Mouse (Mus musculus) frontal cortex, adult (tissue): ENCODE data around the gene Rgr.

ENCODE experiments used
- ATAC-seq: cut with Nextera tagmentation; 2 replicates; pipeline ENCODE4 v1.9.2; 2017; ENCODE audit warnings: mild to moderate bottlenecking, moderate library complexity, mixed read lengths; ENCODE audit not compliant: low TSS enrichment

The Rgr gene

GRCm38 (mm10) chr14:37048914-37049410 is at the start of gene Rgr:
Gene Rgr, minus strand, starts transcription at chr14:37048964.
- ATAC-seq, result peak; percentile 94

GRCm38 (mm10) chr14:37097956-37098530 is 49.3 kb upstream of the Rgr start, which contains the start of gene Cdhr1:
Gene Cdhr1, minus strand, starts transcription at chr14:37098347.
- peak; percentile 62 for ATAC-seq

GRCm38 (mm10) chr14:37095556-37095955 is 46.8 kb upstream of the Rgr start:
- no peak for ATAC-seq

GRCm38 (mm10) chr14:37094436-37094835 is 45.7 kb upstream of the Rgr start:
- ATAC-seq, result no peak

- no peak for ATAC-seq
These were observed 35.0 kb upstream of the Rgr start for GRCm38 (mm10) chr14:37083755-37084154.

GRCm38 (mm10) chr14:37080724-37081123 is 32.0 kb upstream of the Rgr start:
- peak; percentile 93 for ATAC-seq

- no peak for ATAC-seq
These were observed 19.8 kb upstream of the Rgr start for GRCm38 (mm10) chr14:37068516-37068915.

GRCm38 (mm10) chr14:37067629-37068028 is 18.9 kb upstream of the Rgr start, which contains the start of gene Lrit2:
Gene Lrit2, plus strand, starts transcription at chr14:37067929.
- ATAC-seq, result no peak

- ATAC-seq, result peak; percentile 98
These were observed 17.9 kb upstream of the Rgr start for GRCm38 (mm10) chr14:37066636-37067035.

GRCm38 (mm10) chr14:37064849-37065248 is 16.1 kb upstream of the Rgr start:
- ATAC-seq, result no peak

GRCm38 (mm10) chr14:37034432-37034831 is 14.3 kb downstream of the Rgr start:
- ATAC-seq, result peak; percentile 74

GRCm38 (mm10) chr14:37033241-37033640 is 15.5 kb downstream of the Rgr start:
- ATAC-seq, result peak; percentile 95

GRCm38 (mm10) chr14:37032481-37033104 is 16.2 kb downstream of the Rgr start:
- 0 out of 2 replicates have a peak, but pooled peaks have one; percentile 6 for ATAC-seq

GRCm38 (mm10) chr14:37028555-37028954 is 20.2 kb downstream of the Rgr start:
- no peak for ATAC-seq

GRCm38 (mm10) chr14:37027951-37028350 is 20.8 kb downstream of the Rgr start:
- ATAC-seq, result no peak

- no peak for ATAC-seq
These were observed 21.4 kb downstream of the Rgr start for GRCm38 (mm10) chr14:37027248-37027933.

GRCm38 (mm10) chr14:37015894-37016293 is 32.9 kb downstream of the Rgr start:
- no peak for ATAC-seq

- ATAC-seq, result peak; percentile 59
These were observed 35.1 kb downstream of the Rgr start for GRCm38 (mm10) chr14:37013644-37014043.

- ATAC-seq, result no peak
These were observed 39.1 kb downstream of the Rgr start for GRCm38 (mm10) chr14:37009686-37010085.

- ATAC-seq, result no peak
These were observed 42.3 kb downstream of the Rgr start for GRCm38 (mm10) chr14:37006489-37006888.

- ATAC-seq, result no peak
These were observed 42.9 kb downstream of the Rgr start for GRCm38 (mm10) chr14:37005865-37006264.

GRCm38 (mm10) chr14:37003431-37004095 is 45.2 kb downstream of the Rgr start:
- no peak for ATAC-seq
